Mouse (Mus musculus) CD4-positive, CD25-positive, alpha-beta regulatory T cell (primary cell): ENCODE measurements around the gene Atg13. TPM values are rescaled to one million over a fixed set of nuclear protein-coding genes. Genes with fewer than 3 reads are reported as not detected.

Experiments used
- polyA plus RNA-seq: library from polyadenylated mRNA; unstranded; fragments of 100-300 nt; shearing (Covaris generic); gene quantifications from one replicate; pipeline ENCODE4 v1.2.1, GENCODE M21; 2017

Atg13 gene
- polyA plus RNA-seq = 50.1 TPM

GRCm38 (mm10) chr2:91710272-91711234, at the start of gene Atg13, which contains the start of gene Harbi1:
Gene Atg13 (minus strand): TSS chr2:91710576.
Gene Harbi1 (plus strand): TSS chr2:91710852.

DNA sequence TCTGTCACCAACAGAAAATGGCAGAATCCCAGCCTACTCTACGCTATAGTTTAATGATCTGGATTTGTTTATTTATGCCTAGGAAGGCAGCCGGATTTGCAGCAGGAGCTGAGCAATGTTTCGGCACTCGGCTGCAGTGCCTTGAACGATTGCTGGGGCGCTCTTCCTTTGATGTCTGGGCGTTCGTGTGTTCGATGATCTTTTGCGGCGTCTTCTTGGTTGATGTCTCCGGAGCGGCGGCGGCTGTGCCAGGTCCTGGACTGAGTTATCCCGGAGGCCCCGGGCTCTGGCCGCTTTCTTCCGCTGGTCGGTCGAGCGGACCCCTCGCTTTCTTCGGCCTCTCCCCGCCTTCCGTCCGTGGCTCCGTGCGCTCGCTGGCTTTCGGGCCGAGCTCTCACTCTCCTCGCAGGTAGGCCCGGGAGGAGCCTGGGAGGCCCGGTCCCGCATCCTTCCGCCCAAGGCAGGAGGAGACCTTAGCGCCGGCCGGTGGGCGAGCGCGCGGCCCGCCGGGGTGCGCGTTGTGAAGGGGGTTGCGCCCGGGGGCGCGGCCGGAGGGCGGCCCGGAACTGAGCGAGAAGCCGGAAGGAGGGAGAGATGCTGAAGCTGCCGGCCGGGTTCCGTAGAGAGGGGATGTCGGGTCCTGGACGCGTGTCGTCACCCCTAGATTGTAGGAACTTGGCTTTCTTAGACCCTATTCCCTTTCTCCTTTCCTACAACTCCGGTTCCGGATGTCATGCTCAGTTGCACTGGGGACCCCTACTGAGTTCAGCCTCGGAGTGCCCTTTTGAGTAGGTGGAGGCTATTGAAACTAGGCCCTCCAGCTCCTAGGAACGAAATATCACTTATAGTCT, 19.8 kb upstream of the Atg13 start, which contains the start of gene Ambra1:
Gene Ambra1 (plus strand): TSS at position 164 of the 851 bp plus-strand sequence.

DNA sequence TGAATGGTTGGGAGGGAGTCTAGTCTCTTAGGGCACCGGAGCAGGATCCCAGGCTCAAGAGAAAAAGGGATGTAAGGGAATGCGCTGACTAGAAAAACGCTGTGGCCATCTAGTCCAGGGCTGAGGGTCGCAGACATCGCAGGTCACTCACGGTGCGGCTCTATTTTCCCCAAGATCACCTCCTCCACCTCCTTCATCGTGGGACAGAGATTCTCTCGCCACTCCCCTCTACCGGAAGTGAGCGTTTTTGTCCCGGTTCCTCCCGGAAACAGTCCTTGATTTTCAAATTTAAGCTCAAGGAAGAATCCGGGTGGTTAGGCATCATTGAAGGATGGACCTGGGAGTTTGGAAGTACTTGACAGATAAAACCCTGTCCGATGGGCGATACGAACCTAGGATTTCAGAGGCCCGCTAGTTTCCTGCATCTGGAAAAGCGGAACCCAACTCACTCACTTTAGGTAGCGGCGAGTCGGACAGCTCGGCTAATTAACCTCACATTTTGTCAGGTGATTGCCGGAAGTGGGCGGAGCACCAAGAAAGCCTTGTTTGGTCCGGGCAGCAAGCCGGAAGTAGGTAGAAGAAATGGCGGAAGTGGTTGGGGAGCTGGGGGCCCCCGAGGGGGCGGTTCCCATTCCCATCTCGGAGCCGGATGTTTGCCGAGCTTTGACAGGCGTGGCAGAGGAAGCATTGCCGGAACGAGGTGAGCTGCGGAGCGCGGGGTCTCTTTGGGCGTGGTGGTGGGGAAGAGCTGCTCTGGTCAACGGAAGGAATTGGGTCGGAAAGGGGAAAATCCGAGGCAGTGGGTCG, 60.6 kb downstream of the Atg13 start, which contains the start of the genes Zfp408 and Arhgap1:
Gene Zfp408 (minus strand): TSS at position 239 of the 807 bp plus-strand sequence.
Gene Arhgap1 (plus strand): TSS at position 308 of the 807 bp plus-strand sequence.

GRCm38 (mm10) chr2:91636229-91636628, 74.1 kb downstream of the Atg13 start, which contains the start of gene F2:
Gene F2 (minus strand): TSS chr2:91636414.

Other genes starting within 250 kb of the Atg13 start
- 39.8 TPM for gene Ckap5, start 183.8 kb downstream of the Atg13 start, polyA plus RNA-seq
- not detected for gene F2, start 74.2 kb downstream of the Atg13 start, polyA plus RNA-seq
- 23.8 TPM for gene Zfp408, start 60.8 kb downstream of the Atg13 start, polyA plus RNA-seq
- gene Arhgap1, start 60.7 kb downstream of the Atg13 start, polyA plus RNA-seq = 206 TPM
- 15.6 TPM for gene Harbi1, start 276 bp upstream of the Atg13 start, polyA plus RNA-seq
- gene Ambra1, start 19.6 kb upstream of the Atg13 start, polyA plus RNA-seq = 49.1 TPM
- gene Chrm4, start 216.7 kb upstream of the Atg13 start, polyA plus RNA-seq = 0.57 TPM
- gene Mdk, start 221.7 kb upstream of the Atg13 start, polyA plus RNA-seq = 1.5 TPM
- gene Gm9821, start 235.1 kb upstream of the Atg13 start, polyA plus RNA-seq = 0.55 TPM